Mouse (Mus musculus) MEL (cell line): ENCODE measurements around the gene Btg1.

Experiments
- CHD2 ChIP-seq: IDR thresholded peaks from 2 replicates; pipeline ENCODE4 v1.6.1; 2011; ENCODE audit warnings: low read length, improper control_type of control experiment
- CTCF ChIP-seq, 3 experiments: IDR thresholded peaks in 2 of 3; conservative IDR thresholded peaks in 1 of 3; 2 replicates each; pipeline ENCODE4 v1.5.1; 2011 to 2012; ENCODE audit warnings: low read length in 3 of 3, low read depth in 2 of 3, mild to moderate bottlenecking in 2 of 3, improper control_type of control experiment in 1 of 3, inconsistent platforms in 1 of 3, mixed read lengths in 1 of 3, moderate library complexity in 1 of 3; ENCODE audit not compliant: control insufficient read depth in 1 of 3, insufficient read depth in 1 of 3, poor library complexity in 1 of 3, severe bottlenecking in 1 of 3
- E2F4 ChIP-seq: IDR thresholded peaks from 2 replicates; pipeline ENCODE4 v1.6.1; 2011; ENCODE audit warnings: low read depth, low read length, improper control_type of control experiment, borderline replicate concordance
- EP300 ChIP-seq, 2 experiments: IDR thresholded peaks; 2 replicates each; pipeline ENCODE4 v1.6.1; 2011; ENCODE audit warnings: improper control_type of control experiment in 2 of 2, low read length in 2 of 2, low read depth in 1 of 2, mild to moderate bottlenecking in 1 of 2
- ETS1 ChIP-seq: IDR thresholded peaks from 2 replicates; pipeline ENCODE4 v1.6.1; 2012; ENCODE audit warnings: low read depth, mild to moderate bottlenecking, inconsistent platforms, low read length, improper control_type of control experiment, moderate library complexity
- MAFK ChIP-seq: IDR thresholded peaks from 2 replicates; pipeline ENCODE4 v1.6.1; 2011; ENCODE audit warnings: low read depth, mild to moderate bottlenecking, low read length, improper control_type of control experiment, borderline replicate concordance
- MAZ ChIP-seq: IDR thresholded peaks from 2 replicates; pipeline ENCODE4 v1.6.1; 2012; ENCODE audit warnings: low read depth, mild to moderate bottlenecking, inconsistent platforms, low read length, improper control_type of control experiment
- POLR2A ChIP-seq, 2 experiments: IDR thresholded peaks; 2 replicates each; pipeline ENCODE4 v1.6.1; 2011 to 2012; ENCODE audit warnings: low read length in 2 of 2, mild to moderate bottlenecking in 2 of 2, control low read depth in 1 of 2, improper control_type of control experiment in 1 of 2, low read depth in 1 of 2, moderate library complexity in 1 of 2; ENCODE audit not compliant: control insufficient read depth in 1 of 2, insufficient read depth in 1 of 2, poor library complexity in 1 of 2
- SMC3 ChIP-seq: IDR thresholded peaks from 2 replicates; pipeline ENCODE4 v1.6.1; 2011; ENCODE audit warnings: low read depth, low read length, improper control_type of control experiment
- TCF12 ChIP-seq: IDR thresholded peaks from 2 replicates; pipeline ENCODE4 v1.6.1; 2014; ENCODE audit warnings: low read depth, mild to moderate bottlenecking, inconsistent platforms, low read length, improper control_type of control experiment, moderate library complexity
- ZKSCAN1 ChIP-seq: IDR thresholded peaks from 2 replicates; pipeline ENCODE4 v1.6.1; 2012; ENCODE audit warnings: low read depth, mild to moderate bottlenecking, inconsistent platforms, low read length, improper control_type of control experiment, moderate library complexity

- TF ChIP-seq POLR2A (IDR thresholded peaks at IDR 0.05; ENCODE audit: control insufficient read depth in 1 of 2, insufficient read depth in 1 of 2, low read depth in 1 of 2, low read length in 2 of 2, poor library complexity in 1 of 2) (no peak), CTCF (IDR thresholded peaks at IDR 0.05 in 2 of 3, conservative IDR thresholded peaks at IDR 0.05 in 1 of 3; ENCODE audit: control insufficient read depth in 1 of 3, insufficient read depth in 1 of 3, low read depth in 2 of 3, low read length in 3 of 3, poor library complexity in 1 of 3, severe bottlenecking in 1 of 3) (no peak), CHD2 (no peak), EP300 (IDR thresholded peaks at IDR 0.05; ENCODE audit: low read depth in 1 of 2, low read length in 2 of 2) (no peak), TCF12 (no peak), ZKSCAN1 (no peak), SMC3 (no peak), MAFK (no peak), ETS1 (no peak), MAZ (no peak), E2F4 (no peak)
Observed at GRCm38 (mm10) chr10:96628100-96628912, 11.5 kb downstream of the Btg1 start.
